Mouse (Mus musculus) midbrain, embryonic 12.5 days (tissue): Measurements from ENCODE around the gene Nfkb2. TPM values are rescaled to one million over a fixed set of nuclear protein-coding genes. Genes with fewer than 3 reads are reported as not detected.

Experiments used
- ATAC-seq: fragments of 200-750 bp; cut with Nextera tagmentation; 2 replicates; pipeline ENCODE4 v1.8.0; 2017; ENCODE audit warnings: low read depth, moderate TSS enrichment, moderate library complexity; ENCODE audit not compliant: low FRiP score
- H3K27ac ChIP-seq: fragments of 300-500 bp; sonication (generic); replicated peaks from 2 replicates; pipeline ENCODE4 v1.5.1; 2016; ENCODE audit warnings: mild to moderate bottlenecking
- H3K27me3 ChIP-seq: fragments of 300-500 bp; sonication (generic); 2 replicates; pipeline ENCODE4 v1.6.1; 2016; ENCODE audit warnings: mild to moderate bottlenecking
- H3K36me3 ChIP-seq: fragments of 300-500 bp; sonication (generic); 2 replicates; pipeline ENCODE4 v1.6.1; 2016
- H3K4me1 ChIP-seq: fragments of 300-500 bp; sonication (generic); 2 replicates; pipeline ENCODE4 v1.6.1; 2016
- H3K4me2 ChIP-seq: fragments of 300-500 bp; sonication (generic); replicated peaks from 2 replicates; pipeline ENCODE4 v1.6.1; 2016; ENCODE audit warnings: mild to moderate bottlenecking, moderate library complexity
- H3K4me3 ChIP-seq: fragments of 300-500 bp; sonication (generic); 2 replicates; pipeline ENCODE4 v1.5.1; 2016; ENCODE audit warnings: mild to moderate bottlenecking
- H3K9ac ChIP-seq: fragments of 300-500 bp; sonication (generic); replicated peaks from 2 replicates; pipeline ENCODE4 v1.6.1; 2016; ENCODE audit warnings: mild to moderate bottlenecking, moderate library complexity
- H3K9me3 ChIP-seq: fragments of 300-500 bp; sonication (generic); 2 replicates; pipeline ENCODE4 v1.6.1; 2016; ENCODE audit warnings: mild to moderate bottlenecking
- WGBS: fragments of 180-500 bp; shearing (Covaris S2); methylation state at CpG from one replicate; pipeline ENCODE4 v1.1.7; 2016; 5-methylcytosine and 5-hydroxymethylcytosine counted together
- microRNA counts: library from miRNA; unstranded; fragments of <30 nt; microRNA quantifications from one replicate; lab custom pipeline; 2017
- microRNA-seq: library from miRNA; unstranded; fragments of <30 nt; microRNA quantifications from one replicate; pipeline ENCODE4, GENCODE M21; 2017
- polyA plus RNA-seq: library from polyadenylated mRNA; unstranded; fragments of >200 nt; fragmentation: Nextera tagmentation; extraction: Ambion mirVana; gene quantifications from 2 replicates; pipeline ENCODE4 v1.2.1, GENCODE M21; 2016

The Nfkb2 gene
- polyA plus RNA-seq, 1 experiment from 2014 or later: 4.2 TPM

DNA sequence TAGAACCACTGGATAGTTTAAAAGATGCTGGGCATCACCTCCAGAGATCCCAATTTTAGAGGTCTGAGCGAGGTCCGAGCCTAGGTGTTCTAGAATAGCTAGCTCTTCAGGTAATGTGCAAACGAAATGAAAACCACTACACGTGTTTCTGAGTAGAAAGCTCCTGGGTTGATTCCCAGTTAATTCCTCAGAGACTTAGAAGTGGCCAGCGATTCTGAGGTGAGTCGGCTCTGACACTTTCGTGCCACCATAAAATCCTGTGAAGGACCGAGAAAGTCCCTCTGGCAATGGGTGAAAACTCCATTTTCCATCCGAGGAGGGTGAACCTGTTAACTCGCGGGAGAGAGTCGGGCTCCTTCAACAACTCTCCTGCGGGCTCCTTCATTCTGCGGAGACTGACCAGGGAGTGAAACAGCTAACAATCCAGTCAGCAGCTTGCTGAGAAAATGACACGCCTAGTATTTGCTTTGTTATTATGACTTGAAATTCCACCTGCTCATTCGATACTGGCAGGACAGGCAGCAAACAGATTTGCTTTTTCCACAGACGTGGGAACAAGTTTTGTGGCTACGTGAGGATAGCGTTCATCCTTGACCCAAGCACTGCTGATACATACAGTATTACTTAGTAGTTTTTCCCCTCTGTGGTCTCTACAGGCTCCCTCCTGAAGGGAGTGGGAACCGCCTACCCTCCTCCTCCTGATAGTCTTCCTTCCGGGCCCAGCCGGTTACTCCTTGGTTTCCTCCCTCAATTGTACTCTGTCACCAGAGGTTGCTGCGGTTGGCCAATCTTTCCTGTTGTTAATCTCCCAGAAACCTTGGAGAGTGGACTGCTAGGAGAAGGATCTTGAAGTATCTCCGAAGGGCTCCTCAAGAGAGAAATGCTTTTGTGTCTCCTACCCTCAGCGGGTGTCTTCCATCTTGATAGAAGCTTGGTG lies 53.5 kb downstream of the Nfkb2 start:
- no peaks in the 10 kb centered on the region for H3K9me3 ChIP-seq
- 18% methylated on average over 25 of the region's 25 CpGs for WGBS
- no peak for ATAC-seq
- peaks cover 7% of the 10 kb centered on the region for H3K4me1 ChIP-seq
- peaks cover 32% of the 10 kb centered on the region for H3K27me3 ChIP-seq
- H3K27ac ChIP-seq: no peak overlapping the region
- no peaks in the 10 kb centered on the region for H3K36me3 ChIP-seq
- H3K9ac ChIP-seq: peak overlapping the region; percentile 72; the same call in 1 of the 2 replicates
- peak overlapping the region; percentile 52 for H3K4me3 ChIP-seq
- peak overlapping the region; percentile 86 for H3K4me2 ChIP-seq

DNA sequence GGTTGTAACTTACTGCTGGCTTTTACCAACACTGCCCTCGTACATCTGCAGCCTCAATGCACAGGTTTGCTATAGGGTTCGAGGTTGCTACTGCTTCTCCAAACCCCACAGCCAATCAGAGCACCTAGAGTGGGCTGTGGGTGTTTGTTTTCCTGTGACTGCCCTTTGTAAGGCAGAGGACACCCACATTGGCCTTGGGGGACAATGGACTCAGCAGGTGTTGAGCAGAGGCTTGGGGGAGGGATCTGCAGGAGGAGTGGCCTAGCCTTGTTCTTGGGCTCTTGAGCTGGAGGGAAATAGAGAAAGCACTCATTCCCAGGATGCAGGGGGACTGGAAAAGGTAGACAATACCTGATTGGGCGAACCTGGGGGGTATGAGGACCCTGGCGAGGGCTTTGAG lies 54.3 kb downstream of the Nfkb2 start:
- H3K9me3 ChIP-seq: no peaks in the 10 kb centered on the region
- WGBS: 63% methylated on average over 4 of the region's 4 CpGs
- ATAC-seq: no peak
- H3K36me3 ChIP-seq: no peaks in the 10 kb centered on the region
- no peak overlapping the region for H3K9ac ChIP-seq
- H3K27me3 ChIP-seq: peaks cover 26% of the 10 kb centered on the region
- no peak overlapping the region for H3K27ac ChIP-seq
- no peak overlapping the region for H3K4me3 ChIP-seq
- peaks cover 7% of the 10 kb centered on the region for H3K4me1 ChIP-seq
- no peak overlapping the region for H3K4me2 ChIP-seq

MicroRNAs within 50 kb of the gene (microRNA counts, 519-probe panel; counts per million panel counts)
- not detected for microRNA mmu-miR-146b (lab: Ali Mortazavi, UCI)

Small RNAs within 50 kb of the gene (microRNA-seq; reads per million reads assigned to microRNA genes)
- gene Mir146b: 1.6 reads per million

Other genes starting within 250 kb of the Nfkb2 start
- gene Nolc1, start 228.5 kb upstream of the Nfkb2 start, polyA plus RNA-seq: 103 and 109 TPM in 2 replicates
- gene Elovl3, start 172.4 kb upstream of the Nfkb2 start, polyA plus RNA-seq: 0.24 and 0.39 TPM in 2 replicates
- 4.0 and 4.2 TPM in 2 replicates for gene Pitx3, start 156.0 kb upstream of the Nfkb2 start, polyA plus RNA-seq
- gene Gbf1, start 151.8 kb upstream of the Nfkb2 start, polyA plus RNA-seq: 69.9 and 74.9 TPM in 2 replicates
- 31.4 and 31.9 TPM in 2 replicates for gene Psd, start 22.8 kb downstream of the Nfkb2 start, polyA plus RNA-seq
- gene Fbxl15, start 23.9 kb downstream of the Nfkb2 start, polyA plus RNA-seq: 27.6 and 32.6 TPM in 2 replicates
- gene Cuedc2, start 34.4 kb downstream of the Nfkb2 start, polyA plus RNA-seq: 228 and 237 TPM in 2 replicates
- 6.5 and 7.1 TPM in 2 replicates for gene Mfsd13a, start 36.8 kb downstream of the Nfkb2 start, polyA plus RNA-seq
- gene 2310034G01Rik, start 46.0 kb downstream of the Nfkb2 start, polyA plus RNA-seq: 1.4 TPM in 2 replicates
- gene Actr1a, start 91.4 kb downstream of the Nfkb2 start, polyA plus RNA-seq: 242 and 258 TPM in 2 replicates
- 42.4 and 43.7 TPM in 2 replicates for gene Sufu, start 92.6 kb downstream of the Nfkb2 start, polyA plus RNA-seq
- 38.5 and 53.9 TPM in 2 replicates for gene Trim8, start 197.4 kb downstream of the Nfkb2 start, polyA plus RNA-seq